Mouse (Mus musculus): Measurements from ENCODE around the gene Fzr1. TPM values are rescaled to one million over a fixed set of nuclear protein-coding genes. Genes with fewer than 3 reads are reported as not detected.

The Fzr1 gene
- polyA plus RNA-seq, 1 experiment = 32.6 TPM

DNA sequence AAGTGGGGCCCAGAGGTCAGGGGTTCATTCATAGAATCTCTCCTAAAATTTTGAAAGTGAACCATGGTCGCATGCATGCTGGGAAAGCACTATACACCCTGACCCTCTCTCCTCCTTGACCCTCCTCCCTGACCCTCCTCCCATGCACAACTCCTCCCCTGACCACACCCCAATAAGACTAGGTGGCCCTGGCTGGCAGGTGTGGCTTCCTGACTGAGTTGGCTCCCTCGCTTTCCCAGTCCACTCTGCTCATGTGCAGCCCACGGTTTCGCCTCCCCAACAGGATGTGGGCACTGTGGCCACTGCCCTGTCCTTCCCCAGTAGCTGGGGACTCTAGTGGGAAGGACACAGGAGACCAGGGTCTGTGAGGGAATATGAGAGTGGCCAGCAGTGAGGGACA, 32.0 kb upstream of the Fzr1 start:
- H3K4me3 ChIP-seq (ENCODE audit: insufficient read depth, low read length) = peak overlapping the region; percentile 37; the same call in 1 of the 2 replicates
- H3K27ac ChIP-seq (ENCODE audit: insufficient read depth, low read depth, low read length) = 0 out of 2 replicates have a peak overlapping the region, but pooled peaks have one; percentile 89
- peaks cover 51% of the 10 kb centered on the region for H3K4me1 ChIP-seq (ENCODE audit: control insufficient read depth, insufficient read depth, low read length)
- TF ChIP-seq POLR2A (IDR thresholded peaks at IDR 0.05; ENCODE audit: borderline replicate concordance, low read depth, low read length) = no peak
- TF ChIP-seq CTCF (IDR thresholded peaks at IDR 0.05; ENCODE audit: low read depth, low read length) = no peak

DNA sequence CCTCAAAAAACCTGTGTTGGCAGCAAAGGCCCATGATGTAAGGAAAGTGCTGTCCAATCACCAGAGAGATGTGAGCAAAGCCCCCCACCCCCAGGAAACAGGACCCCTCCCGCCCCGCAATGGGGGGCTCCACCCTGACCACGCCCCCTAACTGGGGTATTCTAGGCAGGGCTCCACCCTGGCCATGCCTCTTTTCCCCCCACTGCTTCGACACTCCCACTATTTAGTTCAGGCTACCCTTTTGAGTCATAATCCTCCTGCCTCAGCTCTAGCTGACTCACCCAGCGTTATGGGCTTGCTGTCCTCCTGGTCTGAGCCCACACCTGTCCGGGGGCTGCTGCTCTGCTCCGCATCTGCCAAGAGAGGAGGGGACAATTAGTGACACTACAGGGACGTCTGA, 31.0 kb upstream of the Fzr1 start:
- Histone ChIP-seq H3K4me1 (ENCODE audit: control insufficient read depth, insufficient read depth, low read length) (peaks cover 57% of the 10 kb centered on the region), H3K27ac (ENCODE audit: insufficient read depth, low read depth, low read length) (peak overlapping the region; percentile 89), H3K4me3 (ENCODE audit: insufficient read depth, low read length) (peak overlapping the region; percentile 37)
- TF ChIP-seq POLR2A (IDR thresholded peaks at IDR 0.05; ENCODE audit: borderline replicate concordance, low read depth, low read length) (no peak), CTCF (IDR thresholded peaks at IDR 0.05; ENCODE audit: low read depth, low read length) (no peak)

DNA sequence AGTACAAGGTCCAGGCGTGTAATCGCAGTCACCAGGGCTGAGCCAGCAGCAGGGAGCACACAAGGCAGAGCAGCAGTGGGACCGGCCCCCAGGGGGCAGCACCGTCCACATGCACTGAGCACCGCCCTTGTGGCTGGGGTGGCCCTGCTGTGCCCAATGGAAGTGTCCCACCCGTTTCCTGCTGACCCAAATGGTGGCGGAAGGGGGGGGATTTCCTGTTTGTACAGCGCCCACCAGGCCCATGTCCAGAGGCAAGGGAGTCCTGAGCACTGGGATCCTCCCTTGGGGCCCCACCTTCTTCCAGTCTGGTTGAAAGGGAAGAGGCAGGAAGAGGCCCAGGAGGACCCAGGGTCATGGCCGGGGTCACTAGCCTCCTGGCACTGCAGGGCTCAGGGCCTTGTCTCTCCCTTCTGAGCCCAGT, 30.6 kb upstream of the Fzr1 start:
- Histone ChIP-seq H3K4me3 (ENCODE audit: insufficient read depth, low read length) (no peak overlapping the region), H3K27ac (ENCODE audit: insufficient read depth, low read depth, low read length) (peak overlapping the region; percentile 89), H3K4me1 (ENCODE audit: control insufficient read depth, insufficient read depth, low read length) (peaks cover 55% of the 10 kb centered on the region)
- TF ChIP-seq CTCF (IDR thresholded peaks at IDR 0.05; ENCODE audit: low read depth, low read length) = peak; percentile 35; the same call in 1 of the 2 replicates
- TF ChIP-seq POLR2A (IDR thresholded peaks at IDR 0.05; ENCODE audit: borderline replicate concordance, low read depth, low read length) = no peak

- Histone ChIP-seq H3K4me3 (ENCODE audit: insufficient read depth, low read length) (no peak overlapping the region), H3K4me1 (ENCODE audit: control insufficient read depth, insufficient read depth, low read length) (peaks cover 52% of the 10 kb centered on the region), H3K27ac (ENCODE audit: insufficient read depth, low read depth, low read length) (peak overlapping the region; percentile 89)
- TF ChIP-seq CTCF (IDR thresholded peaks at IDR 0.05; ENCODE audit: low read depth, low read length) (no peak), POLR2A (IDR thresholded peaks at IDR 0.05; ENCODE audit: borderline replicate concordance, low read depth, low read length) (no peak)
Measured at GRCm38 (mm10) chr10:81408424-81408729, 30.1 kb upstream of the Fzr1 start.

- Histone ChIP-seq H3K4me3 (ENCODE audit: insufficient read depth, low read length) (peak overlapping the region; percentile 61), H3K4me1 (ENCODE audit: control insufficient read depth, insufficient read depth, low read length) (peaks cover 54% of the 10 kb centered on the region), H3K27ac (ENCODE audit: insufficient read depth, low read depth, low read length) (peak overlapping the region; percentile 89)
- TF ChIP-seq POLR2A (IDR thresholded peaks at IDR 0.05; ENCODE audit: borderline replicate concordance, low read depth, low read length) (no peak), CTCF (IDR thresholded peaks at IDR 0.05; ENCODE audit: low read depth, low read length) (no peak)
Measured at GRCm38 (mm10) chr10:81407539-81408423, 29.5 kb upstream of the Fzr1 start.

DNA sequence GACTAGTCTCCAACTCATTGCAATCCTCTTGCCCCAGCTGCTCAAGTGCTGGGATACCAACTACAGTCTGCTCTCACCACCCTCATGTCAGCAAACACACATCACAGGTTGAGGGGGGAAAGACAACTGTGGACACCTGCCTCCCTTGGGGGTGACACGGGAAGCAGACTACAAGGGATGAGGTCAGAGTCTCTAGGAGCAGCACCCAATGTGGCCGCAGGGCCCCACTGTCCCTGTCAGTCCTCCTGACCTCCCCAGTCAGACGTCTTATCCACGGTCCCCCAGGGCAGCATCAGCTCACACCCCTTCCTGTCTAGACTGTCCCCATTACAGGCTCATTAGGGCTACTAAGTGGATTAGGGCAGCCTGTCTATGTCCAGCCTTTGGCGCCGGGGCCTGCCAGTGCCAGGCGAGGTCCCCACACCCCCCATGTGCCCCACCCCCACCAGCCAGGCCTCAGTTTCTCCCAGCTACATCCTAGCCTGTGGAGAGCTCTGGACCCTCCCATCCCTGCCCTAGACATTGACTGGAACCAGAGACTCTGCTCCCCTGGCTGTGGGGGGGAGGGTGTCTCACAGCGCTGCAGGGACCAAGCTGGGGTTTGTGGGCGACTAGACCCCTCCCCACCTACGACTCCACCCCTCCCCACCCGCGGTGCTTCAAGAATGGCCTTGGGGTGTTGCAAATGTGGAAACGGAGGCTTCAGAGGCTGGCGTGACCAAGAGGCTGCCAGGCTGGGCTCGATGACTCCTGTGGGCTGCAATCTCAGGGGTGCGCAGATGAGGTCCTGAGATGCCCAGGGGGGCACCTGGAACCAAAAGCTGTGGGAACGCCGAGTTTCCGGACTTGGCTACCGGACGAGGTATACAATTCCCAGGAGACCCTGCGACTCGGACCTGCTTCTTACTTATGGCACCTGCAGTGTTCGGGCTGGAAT, 28.5 kb upstream of the Fzr1 start:
- Histone ChIP-seq H3K27ac (ENCODE audit: insufficient read depth, low read depth, low read length) (peak overlapping the region; percentile 59), H3K4me3 (ENCODE audit: insufficient read depth, low read length) (peak overlapping the region; percentile 61), H3K4me1 (ENCODE audit: control insufficient read depth, insufficient read depth, low read length) (peaks cover 59% of the 10 kb centered on the region)
- TF ChIP-seq POLR2A (IDR thresholded peaks at IDR 0.05; ENCODE audit: borderline replicate concordance, low read depth, low read length) (no peak), CTCF (IDR thresholded peaks at IDR 0.05; ENCODE audit: low read depth, low read length) (no peak)

DNA sequence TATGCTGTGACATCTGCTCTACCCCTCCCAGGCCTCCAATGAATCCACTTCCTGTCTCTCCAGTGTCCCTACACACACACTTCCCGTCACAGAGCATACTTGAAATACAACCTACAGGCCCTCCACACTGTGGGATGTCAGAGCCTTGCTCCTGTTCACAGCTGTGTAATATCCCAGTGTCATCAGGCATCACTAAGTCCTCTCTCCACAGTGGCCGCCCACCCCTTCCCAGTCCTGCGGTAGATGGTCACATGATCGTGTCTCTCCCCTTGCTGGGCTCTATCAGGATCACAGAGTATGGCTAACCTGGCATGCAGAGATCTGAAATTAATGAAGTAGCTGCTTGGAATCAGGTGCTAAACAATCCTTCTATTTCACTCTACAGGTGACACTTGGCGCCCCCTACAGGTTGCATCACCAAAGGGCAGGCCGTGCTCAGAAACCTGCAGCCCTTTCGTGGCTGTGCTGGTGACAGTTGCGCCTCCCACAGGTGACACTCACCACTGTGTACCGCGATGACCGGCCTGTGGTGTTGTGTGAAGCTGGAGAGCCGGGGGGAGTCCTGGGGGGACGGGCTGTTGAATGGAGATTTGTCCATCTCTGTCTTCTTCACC, 27.4 kb upstream of the Fzr1 start:
- Histone ChIP-seq H3K4me1 (ENCODE audit: control insufficient read depth, insufficient read depth, low read length) (peaks cover 59% of the 10 kb centered on the region), H3K27ac (ENCODE audit: insufficient read depth, low read depth, low read length) (peak overlapping the region; percentile 38), H3K4me3 (ENCODE audit: insufficient read depth, low read length) (no peak overlapping the region; the same call in 1 of the 2 replicates)
- no peak for TF ChIP-seq POLR2A (IDR thresholded peaks at IDR 0.05; ENCODE audit: borderline replicate concordance, low read depth, low read length)
- peak; percentile 96 for TF ChIP-seq CTCF (IDR thresholded peaks at IDR 0.05; ENCODE audit: low read depth, low read length)

- H3K4me1 ChIP-seq (ENCODE audit: control insufficient read depth, insufficient read depth, low read length) = peaks cover 54% of the 10 kb centered on the region
- H3K4me3 ChIP-seq (ENCODE audit: insufficient read depth, low read length) = no peak overlapping the region
Measured at GRCm38 (mm10) chr10:81404720-81405119, 26.4 kb upstream of the Fzr1 start.

GRCm38 (mm10) chr10:81404082-81404481, 25.8 kb upstream of the Fzr1 start:
- TF ChIP-seq POLR2A (IDR thresholded peaks at IDR 0.05; ENCODE audit: borderline replicate concordance, low read depth, low read length) (no peak), CTCF (IDR thresholded peaks at IDR 0.05; ENCODE audit: low read depth, low read length) (no peak)
- no peak overlapping the region for H3K4me3 ChIP-seq (ENCODE audit: insufficient read depth, low read length)
- H3K27ac ChIP-seq (ENCODE audit: insufficient read depth, low read depth, low read length) = no peak overlapping the region
- H3K4me1 ChIP-seq (ENCODE audit: control insufficient read depth, insufficient read depth, low read length) = peaks cover 50% of the 10 kb centered on the region

More at GRCm38 (mm10) chr10:81404720-81405119, 26.4 kb upstream of the Fzr1 start:
- TF ChIP-seq POLR2A (IDR thresholded peaks at IDR 0.05; ENCODE audit: borderline replicate concordance, low read depth, low read length) (no peak), CTCF (IDR thresholded peaks at IDR 0.05; ENCODE audit: low read depth, low read length) (no peak)
- peak overlapping the region; percentile 16 for H3K27ac ChIP-seq (ENCODE audit: insufficient read depth, low read depth, low read length)

All from bone marrow macrophage, adult 2 months (primary cell).